Mouse (Mus musculus): Measurements from ENCODE around the gene Txndc15. TPM values are rescaled to one million over a fixed set of nuclear protein-coding genes. Genes with fewer than 3 reads are reported as not detected.

Gene Txndc15
- total and polyA plus RNA-seq, 2 experiments from 2014 or later = 93.4 to 137 TPM

DNA sequence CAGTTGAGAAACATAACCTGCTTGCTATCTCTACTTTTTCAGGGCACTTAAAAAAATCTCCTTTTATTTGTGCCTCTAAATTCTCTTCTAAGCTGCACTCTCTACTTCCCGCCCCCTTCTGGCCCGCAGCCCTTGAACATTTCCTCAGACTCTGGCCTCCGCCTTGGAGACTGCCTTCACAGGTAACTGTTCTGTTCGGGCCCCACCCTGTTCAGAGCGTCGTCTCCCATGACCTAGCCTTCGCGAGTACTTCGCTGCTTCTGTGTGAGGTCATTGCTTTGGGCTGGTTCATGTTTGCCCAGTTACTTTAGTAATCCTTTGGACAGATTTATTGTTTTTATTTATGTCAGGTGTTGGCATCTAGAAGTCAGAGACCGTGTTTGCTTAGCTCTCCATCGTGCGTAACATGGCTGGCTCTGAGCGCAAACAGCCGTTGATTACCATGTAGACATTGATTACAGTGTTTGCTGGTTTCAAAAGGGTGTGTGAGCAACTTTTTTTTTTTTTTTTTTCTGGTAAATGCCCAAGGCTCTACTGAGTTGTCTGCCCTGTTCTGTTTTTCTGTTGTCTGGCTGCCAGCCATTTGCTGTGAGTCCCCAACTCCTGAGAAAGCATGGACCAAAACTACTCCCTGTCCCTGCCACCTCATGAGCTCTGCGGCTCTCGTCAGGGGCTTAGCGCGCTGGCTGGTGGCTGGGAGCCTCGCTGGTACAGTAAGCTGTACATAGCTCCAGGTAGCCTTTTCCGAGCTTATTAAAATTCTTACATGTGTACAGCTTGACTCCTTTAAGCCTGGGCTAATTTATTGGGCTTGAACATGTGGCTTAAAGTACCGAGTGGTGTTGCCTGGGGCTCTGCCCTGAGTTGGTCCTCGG lies 19.4 kb downstream of the Txndc15 start:
- H3K36me3 ChIP-seq (ENCODE audit: insufficient read depth, low read length) = no peaks in the 10 kb centered on the region
- TF ChIP-seq CTCF (IDR thresholded peaks at IDR 0.05) = no peak
- no peak for DNase-seq (ENCODE audit: low spot score)
- no peak overlapping the region for H3K4me3 ChIP-seq (ENCODE audit: low read depth, low read length)
- no peak for ATAC-seq (ENCODE audit: low FRiP score)
- no peaks in the 10 kb centered on the region for H3K4me1 ChIP-seq (ENCODE audit: insufficient read depth, low read length)
- 87% methylated on average over 22 of the region's 22 CpGs for WGBS
- H3K27ac ChIP-seq (ENCODE audit: low read depth, low read length) = no peak overlapping the region
- H3K4me2 ChIP-seq (ENCODE audit: low read depth, low read length, poor library complexity, severe bottlenecking) = no peak overlapping the region
- H3K27me3 ChIP-seq (ENCODE audit: insufficient read depth, low read length) = no peaks in the 10 kb centered on the region
- H3K9me3 ChIP-seq (ENCODE audit: low read length) = no peaks in the 10 kb centered on the region
- no peak overlapping the region for H3K9ac ChIP-seq (replicated peaks; ENCODE audit: low read length, poor library complexity, severe bottlenecking)

DNA sequence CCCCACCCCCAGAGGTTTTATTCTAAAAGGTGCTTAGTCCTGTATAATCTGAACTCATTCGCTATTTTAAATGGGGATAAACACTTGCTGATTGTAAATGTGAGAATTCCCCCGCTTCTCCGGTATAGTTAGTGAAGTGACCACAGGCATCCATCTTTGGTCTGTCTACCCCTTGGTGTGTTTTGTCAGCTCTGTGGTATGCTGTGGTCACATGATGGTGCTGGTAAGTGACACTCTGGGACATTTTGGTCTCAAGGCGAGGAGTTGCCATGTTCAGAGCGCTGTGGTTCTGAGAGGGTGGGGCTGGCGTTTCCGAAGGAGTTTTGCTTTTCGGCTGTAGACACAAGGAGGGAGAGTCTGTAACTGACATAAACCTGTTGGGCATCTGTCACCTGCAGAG lies 23.4 kb downstream of the Txndc15 start:
- ATAC-seq (ENCODE audit: low FRiP score) (no peak), DNase-seq (ENCODE audit: low spot score) (no peak)
- H3K9ac ChIP-seq (replicated peaks; ENCODE audit: low read length, poor library complexity, severe bottlenecking) = no peak overlapping the region
- H3K4me2 ChIP-seq (ENCODE audit: low read depth, low read length, poor library complexity, severe bottlenecking) = no peak overlapping the region
- no peak for TF ChIP-seq CTCF (IDR thresholded peaks at IDR 0.05)
- no peak overlapping the region for H3K4me3 ChIP-seq (ENCODE audit: low read depth, low read length)
- no peaks in the 10 kb centered on the region for H3K27me3 ChIP-seq (ENCODE audit: insufficient read depth, low read length)
- H3K4me1 ChIP-seq (ENCODE audit: insufficient read depth, low read length) = no peaks in the 10 kb centered on the region
- H3K9me3 ChIP-seq (ENCODE audit: low read length) = no peaks in the 10 kb centered on the region
- 93% methylated on average over 8 of the region's 8 CpGs for WGBS
- H3K27ac ChIP-seq (ENCODE audit: low read depth, low read length) = no peak overlapping the region
- H3K36me3 ChIP-seq (ENCODE audit: insufficient read depth, low read length) = no peaks in the 10 kb centered on the region

DNA sequence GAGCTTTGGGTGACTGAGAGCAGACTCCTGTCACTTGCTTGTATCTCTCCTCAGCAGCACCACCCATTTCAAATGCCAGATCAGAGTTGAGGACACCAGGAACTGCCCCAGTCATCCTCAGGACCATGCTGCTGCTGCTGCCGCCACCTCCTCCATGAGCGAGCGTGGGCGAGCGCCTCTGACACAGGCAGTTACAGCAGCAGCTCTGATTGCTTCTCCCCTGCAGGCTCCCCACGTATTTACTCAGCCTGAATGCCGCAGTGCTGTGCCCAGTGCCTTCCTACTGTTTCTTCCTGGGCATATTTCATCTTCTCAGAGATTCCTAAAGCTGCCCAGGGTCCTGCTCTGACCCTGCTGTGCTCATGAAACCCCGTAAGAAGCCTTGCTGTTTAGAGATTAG lies 27.9 kb downstream of the Txndc15 start:
- no peaks in the 10 kb centered on the region for H3K27me3 ChIP-seq (ENCODE audit: insufficient read depth, low read length)
- no peaks in the 10 kb centered on the region for H3K4me1 ChIP-seq (ENCODE audit: insufficient read depth, low read length)
- H3K9ac ChIP-seq (replicated peaks; ENCODE audit: low read length, poor library complexity, severe bottlenecking) = no peak overlapping the region
- no peak for TF ChIP-seq CTCF (IDR thresholded peaks at IDR 0.05)
- ATAC-seq (ENCODE audit: low FRiP score) (no peak), DNase-seq (ENCODE audit: low spot score) (no peak)
- H3K36me3 ChIP-seq (ENCODE audit: insufficient read depth, low read length) = no peaks in the 10 kb centered on the region
- no peak overlapping the region for H3K4me3 ChIP-seq (ENCODE audit: low read depth, low read length)
- no peak overlapping the region for H3K4me2 ChIP-seq (ENCODE audit: low read depth, low read length, poor library complexity, severe bottlenecking)
- WGBS = 70% methylated on average over 8 of the region's 8 CpGs
- H3K9me3 ChIP-seq (ENCODE audit: low read length) = no peaks in the 10 kb centered on the region
- H3K27ac ChIP-seq (ENCODE audit: low read depth, low read length) = no peak overlapping the region

DNA sequence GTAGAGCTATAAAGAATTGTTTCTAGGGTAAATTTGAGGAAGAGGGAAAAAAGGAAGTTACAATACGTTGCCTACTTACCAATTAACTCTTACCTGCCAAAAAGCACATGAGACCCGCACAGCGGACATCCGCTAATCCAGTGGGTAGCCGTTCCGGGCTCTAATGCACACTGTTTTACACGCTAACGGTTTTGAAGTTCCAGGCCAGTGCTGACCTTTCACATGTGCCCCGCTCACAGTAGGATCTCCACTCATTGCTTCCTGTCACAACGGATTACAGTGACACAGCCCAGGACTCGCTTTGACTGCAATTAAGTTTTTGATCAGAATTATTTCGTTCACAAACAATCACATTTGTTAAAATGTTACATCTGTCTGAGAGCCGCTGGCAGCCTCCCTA lies 39.9 kb downstream of the Txndc15 start:
- no peak overlapping the region for H3K4me3 ChIP-seq (ENCODE audit: low read depth, low read length)
- no peaks in the 10 kb centered on the region for H3K9me3 ChIP-seq (ENCODE audit: low read length)
- no peak for TF ChIP-seq CTCF (IDR thresholded peaks at IDR 0.05)
- no peak overlapping the region for H3K9ac ChIP-seq (replicated peaks; ENCODE audit: low read length, poor library complexity, severe bottlenecking)
- WGBS = 72% methylated on average over 13 of the region's 13 CpGs
- DNase-seq (ENCODE audit: low spot score) = no peak
- H3K27me3 ChIP-seq (ENCODE audit: insufficient read depth, low read length) = no peaks in the 10 kb centered on the region
- H3K36me3 ChIP-seq (ENCODE audit: insufficient read depth, low read length) = no peaks in the 10 kb centered on the region
- ATAC-seq (ENCODE audit: low FRiP score) = no peak
- no peak overlapping the region for H3K4me2 ChIP-seq (ENCODE audit: low read depth, low read length, poor library complexity, severe bottlenecking)
- H3K27ac ChIP-seq (ENCODE audit: low read depth, low read length) = no peak overlapping the region
- H3K4me1 ChIP-seq (ENCODE audit: insufficient read depth, low read length) = no peaks in the 10 kb centered on the region

DNA sequence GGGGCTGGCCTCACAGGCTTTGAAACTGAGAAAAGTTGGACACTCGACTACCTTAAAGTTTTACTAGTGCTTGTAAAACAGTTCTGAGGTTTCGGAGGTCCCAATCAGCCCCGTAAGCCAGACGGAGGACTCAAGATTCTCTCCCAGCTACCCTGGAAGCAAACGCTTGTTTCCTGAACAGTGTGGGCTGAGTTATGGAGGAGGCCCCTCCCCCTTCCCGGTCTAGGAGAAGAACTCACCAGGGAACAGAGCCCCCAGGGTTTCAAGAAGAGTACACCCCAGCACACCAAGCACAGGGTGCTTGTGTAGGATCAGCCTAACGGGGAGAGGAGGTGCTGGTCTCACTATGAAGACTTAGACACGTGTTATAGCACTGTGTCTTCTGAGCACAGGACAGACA lies 42.3 kb downstream of the Txndc15 start:
- 47% methylated on average over 8 of the region's 8 CpGs for WGBS
- DNase-seq (ENCODE audit: low spot score) (no peak), ATAC-seq (ENCODE audit: low FRiP score) (no peak)
- Histone ChIP-seq H3K4me1 (ENCODE audit: insufficient read depth, low read length) (no peaks in the 10 kb centered on the region), H3K4me3 (ENCODE audit: low read depth, low read length) (no peak overlapping the region), H3K9ac (replicated peaks; ENCODE audit: low read length, poor library complexity, severe bottlenecking) (no peak overlapping the region), H3K27me3 (ENCODE audit: insufficient read depth, low read length) (no peaks in the 10 kb centered on the region), H3K36me3 (ENCODE audit: insufficient read depth, low read length) (no peaks in the 10 kb centered on the region), H3K9me3 (ENCODE audit: low read length) (no peaks in the 10 kb centered on the region), H3K27ac (ENCODE audit: low read depth, low read length) (no peak overlapping the region), H3K4me2 (ENCODE audit: low read depth, low read length, poor library complexity, severe bottlenecking) (no peak overlapping the region)
- TF ChIP-seq CTCF (IDR thresholded peaks at IDR 0.05) = no peak

DNA sequence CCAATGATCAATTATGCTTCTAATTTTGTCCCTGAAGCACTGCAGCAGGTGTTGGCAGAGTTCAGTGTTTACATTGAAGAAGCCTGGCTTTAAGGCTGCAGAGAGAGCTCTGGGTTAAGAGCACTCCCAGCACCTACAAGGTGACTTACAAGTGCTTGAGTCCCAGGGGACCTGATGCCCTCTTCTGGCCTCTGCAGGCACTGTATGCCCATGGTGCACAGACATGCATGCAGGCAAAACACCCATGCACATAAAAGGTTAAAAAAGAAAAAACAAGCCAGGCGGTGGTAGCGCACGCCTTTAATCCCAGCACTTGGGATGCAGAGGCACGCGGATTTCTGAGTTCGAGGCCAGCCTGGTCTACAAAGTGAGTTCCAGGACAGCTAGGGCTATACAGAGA lies 43.2 kb downstream of the Txndc15 start:
- Histone ChIP-seq H3K36me3 (ENCODE audit: insufficient read depth, low read length) (no peaks in the 10 kb centered on the region), H3K4me1 (ENCODE audit: insufficient read depth, low read length) (no peaks in the 10 kb centered on the region), H3K4me3 (ENCODE audit: low read depth, low read length) (no peak overlapping the region), H3K9ac (replicated peaks; ENCODE audit: low read length, poor library complexity, severe bottlenecking) (no peak overlapping the region), H3K27ac (ENCODE audit: low read depth, low read length) (no peak overlapping the region), H3K27me3 (ENCODE audit: insufficient read depth, low read length) (no peaks in the 10 kb centered on the region), H3K9me3 (ENCODE audit: low read length) (no peaks in the 10 kb centered on the region), H3K4me2 (ENCODE audit: low read depth, low read length, poor library complexity, severe bottlenecking) (no peak overlapping the region)
- peak; percentile 42; the same call in 1 of the 2 replicates for TF ChIP-seq CTCF (IDR thresholded peaks at IDR 0.05)
- ATAC-seq (ENCODE audit: low FRiP score) (no peak), DNase-seq (ENCODE audit: low spot score) (peak; percentile 13)
- WGBS = 92% methylated on average over 6 of the region's 6 CpGs
